Comparison of ENCODE assay signal across 8 mouse cellular contexts in genomic region chr11:58214391-58215048, GRCm38 (mm10). TPM values are rescaled to one million over a fixed set of nuclear protein-coding genes. Genes with fewer than 3 reads are reported as not detected.
DNase-seq lines count a peak whose midpoint lies in the region; ATAC-seq and TF ChIP-seq lines count a peak whose summit lies in the region.

No protein-coding gene starts in this region.

- peak; percentile 96 for DNase-seq in adipocyte (ENCODE audit: low spot score)
- peak; percentile 70 for DNase-seq in embryonic facial prominence, embryonic 14.5 days (ENCODE audit: low spot score)
- DNase-seq in heart, adult 18-20 months: peak; percentile 93 to 96
- peak; percentile 94 for DNase-seq in kidney, adult 11 months

- no peaks in the 10 kb centered on the region for H3K27me3 ChIP-seq in embryonic facial prominence, embryonic 14.5 days (replicated peaks; ENCODE audit: control insufficient read depth, insufficient read depth, low read length)
- no peaks in the 10 kb centered on the region; the same call in 1 of the 2 replicates for H3K27me3 ChIP-seq in limb, embryonic 12.5 days
- H3K27me3 ChIP-seq in midbrain, embryonic 12.5 days: no peaks in the 10 kb centered on the region
- H3K27me3 ChIP-seq in small intestine, adult 2 months (ENCODE audit: control insufficient read depth, insufficient read depth, low read length): no peaks in the 10 kb centered on the region

- peak; percentile 86 for ATAC-seq in embryonic facial prominence, embryonic 14.5 days (ENCODE audit: low read depth)
- peak; percentile 53; the same call in 1 of the 2 replicates for ATAC-seq in limb, embryonic 12.5 days (ENCODE audit: insufficient number of reproducible peaks, insufficient read depth, low FRiP score, low TSS enrichment, low read depth)
- ATAC-seq in midbrain, embryonic 12.5 days (ENCODE audit: low FRiP score, low read depth): no peak
- ATAC-seq in cerebellum, adult (ENCODE audit: insufficient number of reproducible peaks, low FRiP score, low TSS enrichment): no peak

- H3K9me3 ChIP-seq in embryonic facial prominence, embryonic 14.5 days (ENCODE audit: control insufficient read depth, low read length): no peaks in the 10 kb centered on the region
- H3K9me3 ChIP-seq in limb, embryonic 12.5 days: no peaks in the 10 kb centered on the region
- H3K9me3 ChIP-seq in midbrain, embryonic 12.5 days: no peaks in the 10 kb centered on the region

- peak overlapping the region; percentile 59 for H3K9ac ChIP-seq in embryonic facial prominence, embryonic 14.5 days (ENCODE audit: low read depth, low read length)
- H3K9ac ChIP-seq in limb, embryonic 12.5 days (replicated peaks): peak overlapping the region; percentile 47; the same call in 1 of the 2 replicates
- H3K9ac ChIP-seq in midbrain, embryonic 12.5 days (replicated peaks): no peak overlapping the region

- H3K36me3 ChIP-seq in embryonic facial prominence, embryonic 14.5 days (ENCODE audit: control insufficient read depth, insufficient read depth, low read length): no peaks in the 10 kb centered on the region
- H3K36me3 ChIP-seq in limb, embryonic 12.5 days: no peaks in the 10 kb centered on the region
- H3K36me3 ChIP-seq in midbrain, embryonic 12.5 days: no peaks in the 10 kb centered on the region
- peaks cover 9% of the 10 kb centered on the region for H3K36me3 ChIP-seq in small intestine, adult 2 months (ENCODE audit: control insufficient read depth, insufficient read depth, low read length)

- peak overlapping the region; percentile 42 for H3K4me3 ChIP-seq in embryonic facial prominence, embryonic 14.5 days (ENCODE audit: low read depth, low read length)
- peak overlapping the region; percentile 44 for H3K4me3 ChIP-seq in limb, embryonic 12.5 days (replicated peaks)
- H3K4me3 ChIP-seq in midbrain, embryonic 12.5 days: peak overlapping the region; percentile 27
- peak overlapping the region; percentile 81 for H3K4me3 ChIP-seq in small intestine, adult 2 months (ENCODE audit: low read depth, low read length)

- TF ChIP-seq POLR2A in small intestine, adult 2 months (IDR thresholded peaks at IDR 0.05; ENCODE audit: low read depth, low read length): peak; percentile 29; the same call in 1 of the 2 replicates

- H3K4me2 ChIP-seq in embryonic facial prominence, embryonic 14.5 days (ENCODE audit: low read depth, low read length): peak overlapping the region; percentile 61
- peak overlapping the region; percentile 58 for H3K4me2 ChIP-seq in limb, embryonic 12.5 days
- H3K4me2 ChIP-seq in midbrain, embryonic 12.5 days (replicated peaks): peak overlapping the region; percentile 38

- peaks cover 7% of the 10 kb centered on the region for H3K4me1 ChIP-seq in embryonic facial prominence, embryonic 14.5 days (ENCODE audit: control insufficient read depth, insufficient read depth, low read length)
- H3K4me1 ChIP-seq in limb, embryonic 12.5 days (replicated peaks): peaks cover 26% of the 10 kb centered on the region
- peaks cover 6% of the 10 kb centered on the region; the same call in 1 of the 2 replicates for H3K4me1 ChIP-seq in midbrain, embryonic 12.5 days
- peaks cover 21% of the 10 kb centered on the region for H3K4me1 ChIP-seq in small intestine, adult 2 months (ENCODE audit: control insufficient read depth, insufficient read depth, insufficient read length, low read length)

- no peak for TF ChIP-seq CTCF in small intestine, adult 2 months (IDR thresholded peaks at IDR 0.05; ENCODE audit: extremely low read depth, insufficient read length, insufficient replicate concordance, low read depth, low read length)

- 52% methylated on average over 13 of the region's 17 CpGs for WGBS in embryonic facial prominence, embryonic 14.5 days
- whole genome bisulfite sequencing in limb, embryonic 12.5 days: 29% methylated on average over 17 of the region's 17 CpGs
- 52% methylated on average over 17 of the region's 17 CpGs for WGBS in midbrain, embryonic 12.5 days
- 15% methylated on average over 17 of the region's 17 CpGs for WGBS in small intestine, adult 2 months

- no peak overlapping the region for H3K27ac ChIP-seq in embryonic facial prominence, embryonic 14.5 days (replicated peaks; ENCODE audit: low read depth, low read length)
- H3K27ac ChIP-seq in limb, embryonic 12.5 days: no peak overlapping the region
- no peak overlapping the region for H3K27ac ChIP-seq in midbrain, embryonic 12.5 days (replicated peaks)
- peak overlapping the region; percentile 90 for H3K27ac ChIP-seq in small intestine, adult 2 months (ENCODE audit: insufficient read depth, low read depth, low read length)

RNA-seq across cellular contexts. Expression of gene Irgm2, which starts 15.1 kb away (rescaled TPM):
- polyA plus RNA-seq in embryonic facial prominence, embryonic 14.5 days (2014; fragmentation: Nextera tagmentation; extraction: Ambion mirVana): 4.4 and 5.7 TPM in 2 replicates
- 10 to 100 TPM; 10.0 to 30.3 TPM for total RNA-seq in heart, adult 18-20 months (2021)
- polyA plus RNA-seq in limb, embryonic 12.5 days (2016; fragmentation: Nextera tagmentation; extraction: Ambion mirVana): 0.63 and 0.87 TPM in 2 replicates
- polyA plus RNA-seq in midbrain, embryonic 12.5 days (2016; fragmentation: Nextera tagmentation; extraction: Ambion mirVana): 0.55 and 0.97 TPM in 2 replicates
- polyA plus RNA-seq in small intestine, adult 2 months (2012; rRNA removed): 7.1 and 22.7 TPM in 2 replicates

RNA-seq across cellular contexts. Expression of gene Igtp, which starts 15.2 kb away (rescaled TPM):
- polyA plus RNA-seq in embryonic facial prominence, embryonic 14.5 days (2014; fragmentation: Nextera tagmentation; extraction: Ambion mirVana): 10.5 and 16.7 TPM in 2 replicates
- total RNA-seq in heart, adult 18-20 months (2021): 10 to 100 TPM in 1 of 2 experiments, 1 to 10 TPM in 1; 9.2 to 33.3 TPM
- polyA plus RNA-seq in limb, embryonic 12.5 days (2016; fragmentation: Nextera tagmentation; extraction: Ambion mirVana): 2.3 and 2.4 TPM in 2 replicates
- polyA plus RNA-seq in midbrain, embryonic 12.5 days (2016; fragmentation: Nextera tagmentation; extraction: Ambion mirVana): 1.8 and 1.9 TPM in 2 replicates
- 10.8 and 27.7 TPM in 2 replicates for polyA plus RNA-seq in small intestine, adult 2 months (2012; rRNA removed)

RNA-seq across cellular contexts. Expression of gene Mrpl22, which starts 43.1 kb away (rescaled TPM):
- 112 and 113 TPM in 2 replicates for polyA plus RNA-seq in embryonic facial prominence, embryonic 14.5 days (2014; fragmentation: Nextera tagmentation; extraction: Ambion mirVana)
- total RNA-seq in heart, adult 18-20 months (2021): 10 to 100 TPM; 51.2 to 53.4 TPM
- polyA plus RNA-seq in limb, embryonic 12.5 days (2016; fragmentation: Nextera tagmentation; extraction: Ambion mirVana): 135 and 144 TPM in 2 replicates
- polyA plus RNA-seq in midbrain, embryonic 12.5 days (2016; fragmentation: Nextera tagmentation; extraction: Ambion mirVana): 105 and 106 TPM in 2 replicates
- 8.3 and 13.9 TPM in 2 replicates for polyA plus RNA-seq in small intestine, adult 2 months (2012; rRNA removed)

RNA-seq across cellular contexts. Expression of gene Gemin5, which starts 46.2 kb away (rescaled TPM):
- 18.3 and 19.6 TPM in 2 replicates for polyA plus RNA-seq in embryonic facial prominence, embryonic 14.5 days (2014; fragmentation: Nextera tagmentation; extraction: Ambion mirVana)
- 10 to 100 TPM in 1 of 2 experiments, 1 to 10 TPM in 1; 8.7 to 10.0 TPM for total RNA-seq in heart, adult 18-20 months (2021)
- 28.9 and 29.7 TPM in 2 replicates for polyA plus RNA-seq in limb, embryonic 12.5 days (2016; fragmentation: Nextera tagmentation; extraction: Ambion mirVana)
- 22.9 and 23.9 TPM in 2 replicates for polyA plus RNA-seq in midbrain, embryonic 12.5 days (2016; fragmentation: Nextera tagmentation; extraction: Ambion mirVana)
- polyA plus RNA-seq in small intestine, adult 2 months (2012; rRNA removed): 2.5 and 3.5 TPM in 2 replicates

Comparison
In these comparisons a context has a peak if more than half of its experiments do, and no peak if none do; other contexts are left out.
1. ATAC-seq: peak in embryonic facial prominence, embryonic 14.5 days (single experiment) and limb, embryonic 12.5 days (single experiment); none in midbrain, embryonic 12.5 days (single experiment) and cerebellum, adult (single experiment).
2. H3K4me3 ChIP-seq: peak in every context shown above with its lines; median percentile 81 in small intestine, adult 2 months; 44 in limb, embryonic 12.5 days; 42 in embryonic facial prominence, embryonic 14.5 days; 27 in midbrain, embryonic 12.5 days.
3. Peak in every context shown above with its lines, with median percentiles within 50 percentile points of each other: DNase-seq and H3K4me2 ChIP-seq.